Mouse (Mus musculus): ENCODE data around the gene Raver1.
A peak's percentile ranks its signal among the peaks of the same experiment; 100 is the strongest.
"Not testable (repeated sequence)": the region's sequence is repeated elsewhere in the genome, so short reads cannot be mapped to it uniquely, and the experiment has no call there.

Gene Raver1

GRCm38 (mm10) chr9:21090537-21090936 lies 1.3 kb downstream of the Raver1 start:
- Histone ChIP-seq H3K36me3 (ENCODE audit: control insufficient read depth, insufficient read depth, low read length, poor library complexity, severe bottlenecking) (peaks cover 2% of the 10 kb centered on the region; the same call in 1 of the 2 replicates), H3K27me3 (ENCODE audit: control insufficient read depth, insufficient read depth, low read length, poor library complexity, severe bottlenecking) (no peaks in the 10 kb centered on the region)
- no peak for DNase-seq (ENCODE audit: low read depth, low spot score)

- Histone ChIP-seq H3K36me3 (ENCODE audit: control insufficient read depth, insufficient read depth, low read length, poor library complexity, severe bottlenecking) (peaks cover 18% of the 10 kb centered on the region), H3K27me3 (ENCODE audit: control insufficient read depth, insufficient read depth, low read length, poor library complexity, severe bottlenecking) (no peaks in the 10 kb centered on the region)
- DNase-seq (ENCODE audit: low read depth, low spot score), result no peak
Observed at GRCm38 (mm10) chr9:21083324-21083723, 8.5 kb downstream of the Raver1 start.

GRCm38 (mm10) chr9:21081127-21081526 lies 10.7 kb downstream of the Raver1 start:
- Histone ChIP-seq H3K27me3 (ENCODE audit: control insufficient read depth, insufficient read depth, low read length, poor library complexity, severe bottlenecking) (no peaks in the 10 kb centered on the region), H3K36me3 (ENCODE audit: control insufficient read depth, insufficient read depth, low read length, poor library complexity, severe bottlenecking) (peaks cover 18% of the 10 kb centered on the region)
- no peak for DNase-seq (ENCODE audit: low read depth, low spot score)

- Histone ChIP-seq H3K27me3 (ENCODE audit: control insufficient read depth, insufficient read depth, low read length, poor library complexity, severe bottlenecking) (no peaks in the 10 kb centered on the region), H3K36me3 (ENCODE audit: control insufficient read depth, insufficient read depth, low read length, poor library complexity, severe bottlenecking) (peaks cover 11% of the 10 kb centered on the region)
- DNase-seq (ENCODE audit: low read depth, low spot score), result no peak
Observed at GRCm38 (mm10) chr9:21075625-21076024, 16.2 kb downstream of the Raver1 start.

- Histone ChIP-seq H3K27me3 (ENCODE audit: control insufficient read depth, insufficient read depth, low read length, poor library complexity, severe bottlenecking) (no peaks in the 10 kb centered on the region), H3K36me3 (ENCODE audit: control insufficient read depth, insufficient read depth, low read length, poor library complexity, severe bottlenecking) (peaks cover 2% of the 10 kb centered on the region)
- DNase-seq (ENCODE audit: low read depth, low spot score), result no peak
Observed at GRCm38 (mm10) chr9:21074173-21074572, 17.6 kb downstream of the Raver1 start.

- H3K36me3 ChIP-seq (ENCODE audit: control insufficient read depth, insufficient read depth, low read length, poor library complexity, severe bottlenecking), result peaks cover 2% of the 10 kb centered on the region; the same call in 1 of the 2 replicates
- H3K27me3 ChIP-seq (ENCODE audit: control insufficient read depth, insufficient read depth, low read length, poor library complexity, severe bottlenecking), result no peaks in the 10 kb centered on the region
- DNase-seq (ENCODE audit: low read depth, low spot score), result peak; percentile 87
Observed at GRCm38 (mm10) chr9:21073044-21073840, 18.6 kb downstream of the Raver1 start, which contains the start of the genes Gm49373 and Fdx1l. Gm49373 (minus strand) TSS chr9:21073096. Fdx1l (minus strand) TSS chr9:21073614.

GRCm38 (mm10) chr9:21072641-21073040 lies 19.2 kb downstream of the Raver1 start:
- H3K27me3 ChIP-seq (ENCODE audit: control insufficient read depth, insufficient read depth, low read length, poor library complexity, severe bottlenecking), result no peaks in the 10 kb centered on the region
- DNase-seq (ENCODE audit: low read depth, low spot score), result no peak
- peaks cover 2% of the 10 kb centered on the region; the same call in 1 of the 2 replicates for H3K36me3 ChIP-seq (ENCODE audit: control insufficient read depth, insufficient read depth, low read length, poor library complexity, severe bottlenecking)

GRCm38 (mm10) chr9:21067006-21067684 lies 24.7 kb downstream of the Raver1 start, which contains the start of gene Zglp1:
Zglp1 (minus strand) TSS chr9:21067093.
- no peak for DNase-seq (ENCODE audit: low read depth, low spot score)
- no peaks in the 10 kb centered on the region for H3K27me3 ChIP-seq (ENCODE audit: control insufficient read depth, insufficient read depth, low read length, poor library complexity, severe bottlenecking)

GRCm38 (mm10) chr9:21062928-21063327 lies 28.9 kb downstream of the Raver1 start:
- DNase-seq (ENCODE audit: low read depth, low spot score), result no peak
- H3K36me3 ChIP-seq (ENCODE audit: control insufficient read depth, insufficient read depth, low read length, poor library complexity, severe bottlenecking), result peaks cover 10% of the 10 kb centered on the region; the same call in 1 of the 2 replicates

More at GRCm38 (mm10) chr9:21067006-21067684, 24.7 kb downstream of the Raver1 start, which contains the start of gene Zglp1:
- H3K36me3 ChIP-seq (ENCODE audit: control insufficient read depth, insufficient read depth, low read length, poor library complexity, severe bottlenecking), result peaks cover 10% of the 10 kb centered on the region; the same call in 1 of the 2 replicates

GRCm38 (mm10) chr9:21051578-21051977 lies 40.2 kb downstream of the Raver1 start:
- no peak for DNase-seq (ENCODE audit: low read depth, low spot score)
- no peaks in the 10 kb centered on the region for H3K36me3 ChIP-seq (ENCODE audit: control insufficient read depth, insufficient read depth, low read length, poor library complexity, severe bottlenecking)
- H3K27me3 ChIP-seq (ENCODE audit: control insufficient read depth, insufficient read depth, low read length, poor library complexity, severe bottlenecking), result no peaks in the 10 kb centered on the region

More at GRCm38 (mm10) chr9:21062928-21063327, 28.9 kb downstream of the Raver1 start:
- H3K27me3 ChIP-seq (ENCODE audit: control insufficient read depth, insufficient read depth, low read length, poor library complexity, severe bottlenecking), result no peaks in the 10 kb centered on the region

GRCm38 (mm10) chr9:21045235-21045634 lies 46.6 kb downstream of the Raver1 start:
- no peak for DNase-seq (ENCODE audit: low read depth, low spot score)
- no peaks in the 10 kb centered on the region for H3K36me3 ChIP-seq (ENCODE audit: control insufficient read depth, insufficient read depth, low read length, poor library complexity, severe bottlenecking)
- H3K27me3 ChIP-seq (ENCODE audit: control insufficient read depth, insufficient read depth, low read length, poor library complexity, severe bottlenecking), result no peaks in the 10 kb centered on the region

GRCm38 (mm10) chr9:21044785-21045184 lies 47.0 kb downstream of the Raver1 start:
- not testable (repeated sequence) for H3K27me3 ChIP-seq (ENCODE audit: control insufficient read depth, insufficient read depth, low read length, poor library complexity, severe bottlenecking); DNase-seq (ENCODE audit: low read depth, low spot score); H3K36me3 ChIP-seq (ENCODE audit: control insufficient read depth, insufficient read depth, low read length, poor library complexity, severe bottlenecking)

- Histone ChIP-seq H3K36me3 (ENCODE audit: control insufficient read depth, insufficient read depth, low read length, poor library complexity, severe bottlenecking) (no peaks in the 10 kb centered on the region), H3K27me3 (ENCODE audit: control insufficient read depth, insufficient read depth, low read length, poor library complexity, severe bottlenecking) (no peaks in the 10 kb centered on the region)
- DNase-seq (ENCODE audit: low read depth, low spot score), result no peak
Observed at GRCm38 (mm10) chr9:21043563-21043962, 48.2 kb downstream of the Raver1 start.

- DNase-seq (ENCODE audit: low read depth, low spot score), result no peak
- no peaks in the 10 kb centered on the region; the same call in 1 of the 2 replicates for H3K36me3 ChIP-seq (ENCODE audit: control insufficient read depth, insufficient read depth, low read length, poor library complexity, severe bottlenecking)
- no peaks in the 10 kb centered on the region for H3K27me3 ChIP-seq (ENCODE audit: control insufficient read depth, insufficient read depth, low read length, poor library complexity, severe bottlenecking)
Observed at GRCm38 (mm10) chr9:21041308-21041707, 50.5 kb downstream of the Raver1 start.

- Histone ChIP-seq H3K36me3 (ENCODE audit: control insufficient read depth, insufficient read depth, low read length, poor library complexity, severe bottlenecking) (no peaks in the 10 kb centered on the region; the same call in 1 of the 2 replicates), H3K27me3 (ENCODE audit: control insufficient read depth, insufficient read depth, low read length, poor library complexity, severe bottlenecking) (no peaks in the 10 kb centered on the region; the same call in 1 of the 2 replicates)
- no peak for DNase-seq (ENCODE audit: low read depth, low spot score)
Observed at GRCm38 (mm10) chr9:21039779-21040178, 52.0 kb downstream of the Raver1 start.
